In the genomic region with DNA sequence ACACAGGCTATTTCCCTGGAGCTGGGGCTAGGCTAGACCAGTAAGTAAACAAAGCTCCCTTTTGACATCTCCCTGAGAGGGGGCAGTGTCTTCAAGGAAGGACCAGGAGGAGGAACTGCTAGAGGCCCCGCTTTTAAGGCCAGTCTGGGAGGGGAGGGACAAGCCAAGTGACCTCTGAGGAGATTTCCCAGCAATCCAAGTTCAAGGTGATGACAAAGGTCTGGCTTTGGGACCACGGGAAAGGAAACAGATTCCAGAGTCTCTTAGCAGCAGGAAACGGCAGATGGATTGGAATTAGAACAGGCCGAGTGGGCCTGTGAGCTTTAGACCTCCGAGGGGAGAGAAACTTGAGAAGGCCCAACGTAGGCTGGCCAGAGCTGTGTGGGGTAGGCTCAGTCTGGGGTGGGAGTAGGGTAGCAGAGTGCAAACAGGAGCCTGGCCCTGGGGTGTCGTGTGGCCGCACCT, we compare ENCODE assay signal across 8 mouse cellular contexts.
DNase-seq lines count a peak whose midpoint lies in the region; ATAC-seq lines count a peak whose summit lies in the region.

No protein-coding gene starts in this region.

- WGBS in embryonic facial prominence, embryonic 15.5 days, result 23% methylated on average over 8 of the region's 8 CpGs
- WGBS in hindbrain, embryonic 16.5 days, result 53% methylated on average over 8 of the region's 8 CpGs
- WGBS in liver, embryonic 11.5 days, result 39% methylated on average over 8 of the region's 8 CpGs

- H3K4me3 ChIP-seq in embryonic facial prominence, embryonic 15.5 days (replicated peaks), result no peak overlapping the region
- no peak overlapping the region for H3K4me3 ChIP-seq in hindbrain, embryonic 16.5 days (ENCODE audit: low read length)
- H3K4me3 ChIP-seq in liver, embryonic 11.5 days (ENCODE audit: low read depth, low read length), result no peak overlapping the region

- DNase-seq in adrenal gland, postnatal 14 days, result peak; percentile 32
- DNase-seq in adrenal gland, postnatal 10 days, result no peak
- no peak for DNase-seq in liver, embryonic 11.5 days (ENCODE audit: low spot score)
- DNase-seq in frontal cortex, adult 2 months (ENCODE audit: extremely low spot score in 1 of 2, low spot score in 1 of 2), result no peak
- DNase-seq in left cerebral cortex, adult 18-20 months (ENCODE audit: low spot score in 2 of 2), result no peak

- H3K4me2 ChIP-seq in embryonic facial prominence, embryonic 15.5 days (replicated peaks), result no peak overlapping the region
- no peak overlapping the region for H3K4me2 ChIP-seq in hindbrain, embryonic 16.5 days (ENCODE audit: low read length)
- H3K4me2 ChIP-seq in liver, embryonic 11.5 days, result no peak overlapping the region

- H3K27ac ChIP-seq in embryonic facial prominence, embryonic 15.5 days (replicated peaks), result peak overlapping the region; percentile 80
- peak overlapping the region; percentile 31; the same call in 1 of the 2 replicates for H3K27ac ChIP-seq in hindbrain, embryonic 16.5 days (ENCODE audit: low read depth, low read length)
- peak overlapping the region; percentile 59 for H3K27ac ChIP-seq in liver, embryonic 11.5 days (ENCODE audit: low read depth, low read length)

- H3K4me1 ChIP-seq in embryonic facial prominence, embryonic 15.5 days, result peaks cover 22% of the 10 kb centered on the region
- H3K4me1 ChIP-seq in hindbrain, embryonic 16.5 days (ENCODE audit: control insufficient read depth, insufficient read depth, low read depth, low read length), result peaks cover 6% of the 10 kb centered on the region; the same call in 1 of the 2 replicates
- H3K4me1 ChIP-seq in liver, embryonic 11.5 days (replicated peaks; ENCODE audit: control insufficient read depth, insufficient read depth, low read length), result 0 out of 2 replicates have a peak, but pooled peaks cover 2% of the 10 kb centered on the region

- no peaks in the 10 kb centered on the region for H3K36me3 ChIP-seq in embryonic facial prominence, embryonic 15.5 days
- no peaks in the 10 kb centered on the region for H3K36me3 ChIP-seq in hindbrain, embryonic 16.5 days (ENCODE audit: control insufficient read depth, insufficient read depth, low read length)
- no peaks in the 10 kb centered on the region for H3K36me3 ChIP-seq in liver, embryonic 11.5 days (ENCODE audit: control insufficient read depth, insufficient read depth, low read length)

- no peak overlapping the region for H3K9ac ChIP-seq in embryonic facial prominence, embryonic 15.5 days
- no peak overlapping the region for H3K9ac ChIP-seq in hindbrain, embryonic 16.5 days (ENCODE audit: low read depth, low read length)
- H3K9ac ChIP-seq in liver, embryonic 11.5 days (ENCODE audit: low read depth, low read length), result no peak overlapping the region

- no peaks in the 10 kb centered on the region for H3K9me3 ChIP-seq in embryonic facial prominence, embryonic 15.5 days (replicated peaks)
- no peaks in the 10 kb centered on the region for H3K9me3 ChIP-seq in hindbrain, embryonic 16.5 days (ENCODE audit: control insufficient read depth, low read length)
- H3K9me3 ChIP-seq in liver, embryonic 11.5 days (ENCODE audit: control insufficient read depth, low read length), result no peaks in the 10 kb centered on the region

- no peaks in the 10 kb centered on the region for H3K27me3 ChIP-seq in embryonic facial prominence, embryonic 15.5 days
- H3K27me3 ChIP-seq in hindbrain, embryonic 16.5 days (replicated peaks; ENCODE audit: control insufficient read depth, insufficient read depth, low read length), result no peaks in the 10 kb centered on the region
- no peaks in the 10 kb centered on the region for H3K27me3 ChIP-seq in liver, embryonic 11.5 days (replicated peaks; ENCODE audit: control insufficient read depth, insufficient read depth, low read length)

- ATAC-seq in embryonic facial prominence, embryonic 15.5 days (ENCODE audit: insufficient number of reproducible peaks, low FRiP score, low TSS enrichment, low read depth), result peak; percentile 70
- peak; percentile 58; the same call in 1 of the 2 replicates for ATAC-seq in hindbrain, embryonic 16.5 days
- ATAC-seq in liver, embryonic 11.5 days (replicated peaks; ENCODE audit: low FRiP score), result peak; percentile 34; the same call in 1 of the 2 replicates
- no peak for ATAC-seq in frontal cortex, adult (ENCODE audit: low TSS enrichment)
